Mouse (Mus musculus) retina, postnatal 7 days (tissue): ENCODE measurements around the gene Esr1.
"Not testable (repeated sequence)": the region's sequence is repeated elsewhere in the genome, so short reads cannot be mapped to it uniquely, and the experiment has no call there.

Experiments
- DNase-seq: peaks from one replicate; pipeline ENCODE4 v3.0.0-alpha.2; 2012; ENCODE audit warnings: low read depth, low spot score

The Esr1 gene

DNA sequence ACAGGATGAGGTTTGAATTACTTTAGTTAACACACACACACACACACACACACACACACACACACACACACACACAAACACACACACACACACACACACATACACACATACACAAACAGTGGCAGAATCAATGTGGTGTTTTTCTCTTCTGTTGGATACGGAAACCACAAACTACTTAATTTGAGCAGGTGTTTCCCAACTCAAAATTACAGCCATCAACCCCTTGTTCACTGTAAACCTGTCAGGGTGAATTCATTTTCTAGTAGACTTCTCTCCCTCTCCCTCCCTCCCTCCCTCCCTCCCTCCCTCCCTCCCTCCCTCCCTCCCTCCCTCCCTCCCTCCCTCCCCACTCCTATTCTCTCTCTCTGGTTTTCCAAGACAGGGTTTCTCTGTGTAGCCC is 8.0 kb downstream of the Esr1 start:
- not testable (repeated sequence) for DNase-seq

- no peak for DNase-seq
These were observed 9.5 kb downstream of the Esr1 start for GRCm38 (mm10) chr10:4620596-4621504.

GRCm38 (mm10) chr10:4621505-4621815 is 10.1 kb downstream of the Esr1 start:
- no peak for DNase-seq

- DNase-seq = no peak
These were observed 11.9 kb downstream of the Esr1 start for GRCm38 (mm10) chr10:4623319-4623718.

DNA sequence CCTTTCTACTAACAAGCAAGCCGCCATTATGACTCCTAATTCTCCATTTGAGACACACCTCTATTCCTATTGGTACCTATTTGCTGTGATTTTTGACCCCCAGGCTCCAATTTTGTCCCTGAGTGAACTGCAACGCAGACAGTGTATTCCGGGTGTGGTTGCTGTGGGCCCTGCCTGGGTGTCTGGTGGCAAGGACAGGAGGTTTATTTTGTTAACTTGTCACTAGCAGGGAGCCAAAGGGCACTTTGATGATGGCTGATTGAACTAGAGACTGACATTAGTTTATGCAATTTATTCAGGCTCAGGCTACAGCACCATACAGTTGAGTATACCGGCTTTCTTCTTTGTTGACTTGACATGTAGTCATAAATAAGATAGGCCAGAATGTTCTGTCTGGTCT is 13.2 kb downstream of the Esr1 start:
- DNase-seq = no peak

DNA sequence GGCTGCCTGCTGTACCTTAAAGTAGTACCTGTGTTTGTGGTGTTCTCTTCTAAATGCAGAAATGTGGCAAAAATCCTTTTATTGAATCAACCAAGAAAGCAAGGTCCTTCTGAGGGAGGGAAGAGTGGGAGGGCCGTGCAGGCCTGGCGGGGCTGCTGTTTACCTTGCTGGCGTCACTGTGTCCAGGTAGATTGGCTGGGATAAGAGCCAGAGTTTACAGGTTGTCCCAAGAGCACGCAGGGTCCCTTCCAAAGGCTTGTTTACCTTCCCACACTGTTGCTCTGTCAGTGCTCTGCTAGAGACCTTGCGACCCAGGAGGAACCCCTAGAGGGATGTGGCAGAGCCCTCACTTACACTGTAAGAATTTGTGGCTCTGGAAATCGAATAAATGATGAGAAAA is 13.9 kb downstream of the Esr1 start:
- no peak for DNase-seq

DNA sequence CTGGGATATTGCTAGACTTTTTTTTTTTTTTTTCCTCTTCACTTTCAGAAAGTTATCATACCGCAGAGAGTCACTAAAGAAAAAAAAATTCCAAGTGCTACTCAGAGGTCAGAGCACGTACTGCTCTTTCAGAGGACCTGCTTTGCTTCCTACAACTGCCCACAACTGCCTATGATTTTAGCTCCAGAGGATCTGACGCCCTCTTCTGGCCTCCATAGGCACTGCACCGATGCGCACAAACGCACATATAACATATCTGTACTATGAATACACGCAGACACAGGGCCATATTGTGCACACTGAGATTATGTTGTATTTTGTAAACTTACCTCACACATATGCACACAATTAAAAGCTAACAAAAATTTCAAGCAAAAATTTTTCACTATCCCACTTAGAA is 15.0 kb downstream of the Esr1 start:
- no peak for DNase-seq

GRCm38 (mm10) chr10:4626996-4627395 is 15.6 kb downstream of the Esr1 start:
- DNase-seq = no peak

DNA sequence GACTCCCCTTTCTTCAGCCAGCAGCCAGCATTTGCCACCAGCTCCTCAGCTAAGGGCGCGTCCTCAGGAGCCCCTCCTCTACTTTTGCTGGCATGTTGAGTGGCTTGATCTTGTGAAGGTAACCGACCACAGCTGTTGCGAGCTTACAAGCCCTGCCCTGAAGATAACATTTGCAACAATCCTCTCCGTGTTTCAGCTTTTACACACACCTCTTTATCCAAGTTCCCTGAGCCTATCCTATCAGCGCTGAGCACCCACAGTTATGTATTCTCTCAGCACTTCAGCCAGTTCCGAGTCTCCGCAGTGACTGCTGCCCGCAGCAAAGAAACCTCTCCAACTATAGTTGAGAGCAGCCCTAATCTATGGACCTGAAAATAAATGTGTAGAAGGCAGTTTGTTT is 16.0 kb downstream of the Esr1 start:
- no peak for DNase-seq

DNA sequence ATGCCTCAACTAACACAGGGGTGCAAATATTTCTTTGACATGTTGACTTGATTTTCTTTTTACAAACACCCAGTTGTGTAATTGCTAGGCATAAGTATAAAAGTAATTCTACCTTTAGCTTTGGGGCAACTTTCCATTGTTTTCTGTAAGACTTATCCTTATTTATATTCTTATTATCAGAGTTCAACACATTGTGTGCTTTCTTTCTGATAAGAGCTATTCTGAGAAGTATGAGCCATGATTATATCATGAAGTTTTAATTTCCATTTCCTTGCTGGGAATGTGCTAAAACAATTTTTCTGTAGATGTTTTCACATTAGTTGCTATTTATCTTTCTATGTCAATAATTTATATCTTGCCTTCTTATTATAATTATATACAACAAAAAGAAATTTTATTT is 17.9 kb downstream of the Esr1 start:
- DNase-seq = no peak

DNA sequence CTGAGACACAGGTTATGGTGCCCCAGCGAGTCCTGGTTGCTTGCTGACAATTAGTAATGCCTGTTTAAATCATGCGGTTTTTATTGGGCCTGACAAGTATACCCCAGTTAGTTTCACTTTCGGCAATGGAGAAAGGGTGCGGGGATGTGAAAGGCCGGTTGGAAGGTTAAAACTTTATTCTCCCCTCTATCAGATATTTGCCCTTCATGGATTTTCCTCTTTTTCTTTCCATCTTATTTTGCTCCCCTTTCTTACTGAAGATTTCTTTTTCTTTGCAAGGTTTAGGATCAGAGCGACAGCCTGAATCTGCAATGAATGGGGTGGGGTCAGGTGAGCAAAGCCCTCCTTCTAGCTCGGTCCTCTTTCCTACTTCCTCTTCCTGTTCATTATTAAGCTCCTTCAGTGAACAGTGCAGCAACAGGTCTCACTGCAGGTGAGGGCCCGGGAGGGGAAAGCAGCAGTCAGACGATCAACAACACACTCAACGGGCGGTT is 20.9 kb downstream of the Esr1 start:
- no peak for DNase-seq

DNA sequence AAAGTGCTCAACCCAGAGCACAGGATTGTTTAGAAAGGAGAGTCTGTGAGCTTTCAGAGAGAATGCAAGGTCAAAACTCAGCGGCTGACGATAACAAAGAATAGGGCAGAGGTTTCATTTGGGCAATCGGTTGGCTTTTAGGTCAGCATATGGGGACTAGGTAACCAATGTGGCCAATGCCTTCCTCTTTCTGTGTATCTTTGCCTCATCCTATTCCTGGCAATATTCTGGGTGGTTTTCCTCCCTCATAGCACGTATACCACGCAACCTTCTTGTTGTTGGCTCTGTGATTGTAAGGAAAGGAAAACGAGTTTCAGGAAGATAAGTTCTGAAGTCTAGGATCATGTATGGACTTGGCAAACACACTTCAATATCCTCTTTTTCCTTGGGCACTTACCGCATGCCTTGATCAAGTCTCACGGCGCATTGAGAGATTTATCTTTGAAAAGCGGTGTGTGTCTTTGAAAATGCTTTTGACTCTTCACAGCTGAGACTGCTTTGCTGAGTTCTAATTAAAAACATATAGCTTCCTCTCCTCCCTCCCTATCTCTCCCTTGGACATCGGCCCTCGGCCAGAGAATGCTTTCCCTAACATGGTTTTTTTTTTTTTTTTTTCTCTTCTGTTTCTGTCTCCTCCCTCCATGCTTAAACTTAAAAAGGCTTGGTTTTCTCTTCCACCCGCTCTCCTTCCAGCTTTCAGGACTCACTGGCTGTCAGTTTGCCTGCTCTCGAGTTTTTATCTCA is 22.1 kb downstream of the Esr1 start:
- DNase-seq = no peak

DNA sequence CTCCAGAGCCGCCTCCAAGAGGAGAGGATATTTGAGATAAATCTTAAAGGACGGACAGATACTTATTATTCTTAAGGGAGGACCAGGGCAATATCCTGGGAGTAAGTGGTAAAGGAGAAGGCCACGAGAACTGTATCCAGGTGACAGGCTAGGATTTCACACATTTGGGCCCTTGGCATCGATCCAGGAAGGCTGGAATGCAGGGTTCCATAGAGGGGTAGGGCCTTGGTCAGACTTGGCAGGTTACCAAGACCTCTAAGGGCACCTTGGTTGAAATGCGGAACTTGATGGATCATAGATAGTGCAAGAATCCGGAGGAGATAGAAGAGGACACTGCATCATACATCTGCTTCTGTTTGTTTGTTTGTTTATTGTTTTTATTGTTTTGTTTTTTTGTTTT is 24.3 kb downstream of the Esr1 start:
- no peak for DNase-seq

DNA sequence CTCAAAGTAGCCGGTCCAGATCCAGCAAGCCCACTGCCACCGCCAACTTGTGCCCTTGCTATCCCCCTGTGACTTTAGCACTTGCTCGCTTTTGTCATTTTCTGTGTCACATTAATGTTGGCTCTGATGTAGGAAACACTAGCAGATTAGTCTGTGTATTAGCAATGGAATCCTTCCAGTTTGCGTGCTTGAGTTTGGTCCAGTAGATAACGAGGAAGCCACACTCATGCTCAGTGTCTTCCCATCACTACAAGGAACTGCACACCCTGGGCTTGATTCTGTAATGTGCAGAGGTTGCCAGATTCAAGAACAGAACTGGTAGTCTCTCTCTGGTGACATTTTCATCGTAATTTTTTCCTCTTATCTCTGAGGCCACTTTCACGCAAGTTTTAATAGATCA is 34.7 kb downstream of the Esr1 start:
- no peak for DNase-seq

DNA sequence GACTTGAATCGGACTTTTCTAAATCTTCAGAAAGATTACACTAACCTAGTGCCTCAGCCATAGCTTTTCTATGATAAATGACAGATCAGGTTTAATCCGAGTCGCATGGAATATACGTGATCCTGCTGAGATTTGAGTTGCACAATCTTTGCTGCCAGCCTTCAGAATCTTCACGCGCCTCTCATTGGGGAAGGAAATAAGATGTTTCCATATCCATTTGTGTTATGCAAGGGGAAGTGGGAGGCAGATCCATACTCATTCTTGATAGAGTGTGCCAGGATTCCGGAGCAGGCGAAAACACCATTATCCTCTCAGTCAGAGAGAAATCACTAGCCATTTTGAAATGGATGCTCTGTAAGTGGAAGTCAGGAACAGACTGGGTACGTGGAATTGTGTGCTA is 35.5 kb downstream of the Esr1 start:
- DNase-seq = no peak

DNA sequence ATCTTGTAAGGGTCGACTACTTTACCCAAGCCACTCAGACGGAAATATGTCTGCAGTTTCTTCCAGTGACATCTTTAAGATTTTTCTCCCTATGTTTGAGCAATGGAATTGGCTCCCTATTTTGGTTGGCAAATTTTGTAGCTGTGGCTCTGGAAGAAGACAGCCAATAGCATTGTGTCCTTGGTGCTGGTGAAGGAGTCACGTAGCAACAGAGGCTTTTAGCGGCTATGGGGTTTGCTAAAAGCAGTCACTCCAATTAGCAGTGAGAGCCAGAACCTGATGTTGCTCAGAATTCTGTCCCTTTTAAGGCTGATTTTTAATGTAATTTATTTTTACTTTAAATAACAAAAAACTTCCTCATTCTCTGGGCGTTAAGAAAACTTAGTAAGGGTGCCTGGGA is 54.0 kb downstream of the Esr1 start:
- no peak for DNase-seq

- DNase-seq = no peak
These were observed 55.6 kb downstream of the Esr1 start for GRCm38 (mm10) chr10:4667006-4667405.

- no peak for DNase-seq
These were observed 58.7 kb downstream of the Esr1 start for GRCm38 (mm10) chr10:4670053-4670452.

GRCm38 (mm10) chr10:4671876-4672275 is 60.5 kb downstream of the Esr1 start:
- no peak for DNase-seq

DNA sequence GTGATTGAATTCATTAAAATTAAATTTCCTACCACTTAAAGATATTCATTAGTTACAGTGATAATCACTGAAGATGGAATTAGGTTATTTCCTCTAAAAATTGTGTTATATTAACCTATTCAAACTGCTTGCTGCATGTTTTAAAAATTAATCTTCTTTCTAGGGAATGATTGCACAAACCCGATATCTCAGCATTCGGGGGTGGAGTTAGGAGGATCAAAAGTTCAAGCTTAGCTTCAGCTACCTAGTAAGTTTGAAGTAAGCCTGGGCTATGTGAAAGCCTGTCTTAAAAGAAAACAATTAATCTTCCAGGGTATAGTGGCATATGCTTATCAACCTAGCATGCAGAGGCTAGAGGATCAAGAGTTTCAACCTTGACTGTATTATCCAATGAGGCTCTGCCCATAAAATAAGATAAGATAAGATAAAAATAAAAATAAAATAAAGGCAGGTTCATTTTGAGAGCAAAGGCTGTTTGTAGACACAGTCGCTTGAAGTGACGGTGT is 62.0 kb downstream of the Esr1 start:
- no peak for DNase-seq

GRCm38 (mm10) chr10:4674983-4675592 is 63.7 kb downstream of the Esr1 start:
- DNase-seq = peak; percentile 5

- DNase-seq = no peak
These were observed 71.7 kb downstream of the Esr1 start for GRCm38 (mm10) chr10:4683106-4683505.
